Mouse (Mus musculus) cerebellum, adult 2 months (tissue): Measurements from ENCODE around the gene Pknox2. TPM values are rescaled to one million over a fixed set of nuclear protein-coding genes. Genes with fewer than 3 reads are reported as not detected.

Experiments
- DNase-seq, 2 experiments: peaks; one replicate each; pipeline ENCODE4 v3.0.0; 2021
- H3K27ac ChIP-seq: fragments of 200-500 bp; 2 replicates; pipeline ENCODE4 v1.5.1; 2012; ENCODE audit warnings: low read length, control low read depth, inconsistent platforms; ENCODE audit not compliant: insufficient read depth
- H3K27me3 ChIP-seq: fragments of 200-500 bp; 2 replicates; pipeline ENCODE4 v1.6.1; 2012; ENCODE audit warnings: inconsistent platforms, mild to moderate bottlenecking, low read length, moderate library complexity; ENCODE audit not compliant: control insufficient read depth, insufficient read depth
- H3K4me1 ChIP-seq: fragments of 200-500 bp; 2 replicates; pipeline ENCODE4 v1.6.1; 2011; ENCODE audit warnings: low read length; ENCODE audit not compliant: control insufficient read depth, insufficient read depth
- H3K4me3 ChIP-seq: fragments of 200-500 bp; replicated peaks from 2 replicates; pipeline ENCODE3; 2011; ENCODE audit warnings: mild to moderate bottlenecking, low read depth, low read length, control low read depth; ENCODE audit not compliant: insufficient read depth
- CTCF ChIP-seq: fragments of 200-500 bp; IDR thresholded peaks from 2 replicates; pipeline ENCODE4 v1.5.1; 2011; ENCODE audit warnings: low read depth, mild to moderate bottlenecking, control low read depth, low read length, moderate library complexity, borderline replicate concordance; ENCODE audit not compliant: insufficient read depth
- POLR2A ChIP-seq: fragments of 200-500 bp; IDR thresholded peaks from 2 replicates; pipeline ENCODE4 v1.6.1; 2011; ENCODE audit warnings: low read length, control low read depth, borderline replicate concordance; ENCODE audit not compliant: insufficient read depth
- WGBS: fragments of 180-500 bp; shearing (Covaris S2); methylation state at CpG from one replicate; pipeline ENCODE4 v1.1.7; 2018; 5-methylcytosine and 5-hydroxymethylcytosine counted together
- polyA plus RNA-seq: library from polyadenylated mRNA; depleted of rRNA; stranded (reverse); fragments of >200 nt; gene quantifications from 2 replicates; pipeline ENCODE4 v1.2.3, GENCODE M21; 2012

Gene Pknox2
- polyA plus RNA-seq, 1 experiment = 23.4 TPM

- WGBS = 79% methylated on average over 4 of the region's 4 CpGs
- no peak overlapping the region for H3K27ac ChIP-seq
- no peak for DNase-seq
- H3K4me3 ChIP-seq = no peak overlapping the region
- TF ChIP-seq POLR2A (no peak), CTCF (no peak)
- H3K27me3 ChIP-seq = no peaks in the 10 kb centered on the region
- H3K4me1 ChIP-seq = peaks cover 3% of the 10 kb centered on the region
Observed at GRCm38 (mm10) chr9:37138883-37139282, 8.3 kb downstream of the Pknox2 start.

GRCm38 (mm10) chr9:37136340-37136739 lies 10.9 kb downstream of the Pknox2 start:
- H3K4me1 ChIP-seq = peaks cover 3% of the 10 kb centered on the region; the same call in 1 of the 2 replicates
- no peak for DNase-seq
- H3K27ac ChIP-seq = no peak overlapping the region
- H3K4me3 ChIP-seq = no peak overlapping the region
- WGBS = 69% methylated on average over 13 of the region's 13 CpGs
- no peak for TF ChIP-seq POLR2A
- TF ChIP-seq CTCF = no peak
- H3K27me3 ChIP-seq = no peaks in the 10 kb centered on the region

GRCm38 (mm10) chr9:37133495-37133894 lies 13.7 kb downstream of the Pknox2 start:
- Histone ChIP-seq H3K4me1 (no peaks in the 10 kb centered on the region; the same call in 1 of the 2 replicates), H3K27me3 (no peaks in the 10 kb centered on the region), H3K27ac (no peak overlapping the region), H3K4me3 (no peak overlapping the region)
- TF ChIP-seq CTCF (no peak), POLR2A (no peak)
- WGBS = 84% methylated on average over 7 of the region's 7 CpGs
- DNase-seq = no peak

- peaks cover 11% of the 10 kb centered on the region for H3K4me1 ChIP-seq
- DNase-seq = no peak
- TF ChIP-seq CTCF = no peak
- TF ChIP-seq POLR2A = no peak
- no peak overlapping the region for H3K4me3 ChIP-seq
- H3K27ac ChIP-seq = no peak overlapping the region
- H3K27me3 ChIP-seq = no peaks in the 10 kb centered on the region
- WGBS = 93% methylated on average over 6 of the region's 6 CpGs
Observed at GRCm38 (mm10) chr9:37129046-37129445, 18.2 kb downstream of the Pknox2 start.

GRCm38 (mm10) chr9:37126197-37126596 lies 21.0 kb downstream of the Pknox2 start:
- H3K4me3 ChIP-seq = no peak overlapping the region
- 84% methylated on average over 2 of the region's 2 CpGs for WGBS
- no peak overlapping the region for H3K27ac ChIP-seq
- TF ChIP-seq POLR2A (no peak), CTCF (no peak)
- no peak for DNase-seq
- H3K4me1 ChIP-seq = peaks cover 29% of the 10 kb centered on the region
- no peaks in the 10 kb centered on the region for H3K27me3 ChIP-seq

GRCm38 (mm10) chr9:37124696-37125480 lies 22.3 kb downstream of the Pknox2 start:
- TF ChIP-seq CTCF = peak; percentile 72
- TF ChIP-seq POLR2A = no peak
- Histone ChIP-seq H3K27ac (no peak overlapping the region), H3K4me1 (peaks cover 29% of the 10 kb centered on the region), H3K27me3 (no peaks in the 10 kb centered on the region), H3K4me3 (no peak overlapping the region)
- WGBS = 46% methylated on average over 8 of the region's 8 CpGs
- peak; percentile 65 to 73 for DNase-seq

GRCm38 (mm10) chr9:37123384-37123783 lies 23.8 kb downstream of the Pknox2 start:
- H3K4me3 ChIP-seq = no peak overlapping the region
- no peak overlapping the region for H3K27ac ChIP-seq
- DNase-seq = no peak
- 82% methylated on average over 7 of the region's 7 CpGs for WGBS
- TF ChIP-seq CTCF = no peak
- TF ChIP-seq POLR2A = no peak
- peaks cover 29% of the 10 kb centered on the region for H3K4me1 ChIP-seq
- H3K27me3 ChIP-seq = no peaks in the 10 kb centered on the region

- Histone ChIP-seq H3K4me1 (peaks cover 29% of the 10 kb centered on the region), H3K27ac (no peak overlapping the region; the same call in 1 of the 2 replicates), H3K4me3 (no peak overlapping the region), H3K27me3 (no peaks in the 10 kb centered on the region)
- TF ChIP-seq POLR2A (no peak), CTCF (no peak)
- DNase-seq = peak; percentile 48 to 55
- WGBS = 2% methylated on average over 6 of the region's 6 CpGs
Observed at GRCm38 (mm10) chr9:37122971-37123370, 24.2 kb downstream of the Pknox2 start.
